Mouse (Mus musculus) testis, adult 2 months (tissue): Measurements from ENCODE around the gene Sptlc2. TPM values are rescaled to one million over a fixed set of nuclear protein-coding genes. Genes with fewer than 3 reads are reported as not detected.
A peak's percentile ranks its signal among the peaks of the same experiment; 100 is the strongest.

Experiments
- H3K27ac ChIP-seq: fragments of 200-500 bp; 2 replicates; pipeline ENCODE4 v1.5.1; 2012; ENCODE audit warnings: low read depth, low read length; ENCODE audit not compliant: control insufficient read depth, insufficient read depth
- H3K27me3 ChIP-seq: fragments of 200-500 bp; 2 replicates; pipeline ENCODE4 v1.6.1; 2012; ENCODE audit warnings: mild to moderate bottlenecking, low read length, moderate library complexity; ENCODE audit not compliant: control insufficient read depth, insufficient read depth
- H3K36me3 ChIP-seq: fragments of 200-500 bp; 2 replicates; pipeline ENCODE4 v1.6.1; 2012; ENCODE audit warnings: mild to moderate bottlenecking, low read length; ENCODE audit not compliant: control insufficient read depth, insufficient read depth
- H3K4me1 ChIP-seq: fragments of 200-500 bp; 2 replicates; pipeline ENCODE4 v1.6.1; 2012; ENCODE audit warnings: low read length; ENCODE audit not compliant: control insufficient read depth, insufficient read depth
- H3K4me3 ChIP-seq: fragments of 200-500 bp; 2 replicates; pipeline ENCODE4 v1.5.1; 2012; ENCODE audit warnings: low read depth, mild to moderate bottlenecking, low read length, moderate library complexity, mixed read lengths; ENCODE audit not compliant: control insufficient read depth
- CTCF ChIP-seq: fragments of 200-500 bp; IDR thresholded peaks from 2 replicates; pipeline ENCODE4 v1.5.1; 2012; ENCODE audit warnings: low read depth, mild to moderate bottlenecking, inconsistent platforms, low read length, moderate library complexity; ENCODE audit not compliant: control insufficient read depth, insufficient read depth, insufficient replicate concordance
- POLR2A ChIP-seq: fragments of 200-500 bp; IDR thresholded peaks from 2 replicates; pipeline ENCODE4 v1.6.1; 2012; ENCODE audit warnings: low read depth, mild to moderate bottlenecking, inconsistent platforms, low read length, moderate library complexity; ENCODE audit not compliant: control insufficient read depth
- polyA plus RNA-seq: library from polyadenylated mRNA; depleted of rRNA; stranded (reverse); fragments of >200 nt; gene quantifications from 2 replicates; pipeline ENCODE4 v1.2.3, GENCODE M21; 2012; rRNA removed

Gene Sptlc2
- polyA plus RNA-seq, 1 experiment, result 9.4 TPM

- H3K27ac ChIP-seq, result no peak overlapping the region
- peaks cover 6% of the 10 kb centered on the region for H3K36me3 ChIP-seq
- TF ChIP-seq POLR2A (no peak), CTCF (no peak)
- H3K4me1 ChIP-seq, result no peaks in the 10 kb centered on the region
- no peaks in the 10 kb centered on the region for H3K27me3 ChIP-seq
- H3K4me3 ChIP-seq, result no peak overlapping the region
Measured at GRCm38 (mm10) chr12:87274853-87275831, 113.0 kb downstream of the Sptlc2 start.

DNA sequence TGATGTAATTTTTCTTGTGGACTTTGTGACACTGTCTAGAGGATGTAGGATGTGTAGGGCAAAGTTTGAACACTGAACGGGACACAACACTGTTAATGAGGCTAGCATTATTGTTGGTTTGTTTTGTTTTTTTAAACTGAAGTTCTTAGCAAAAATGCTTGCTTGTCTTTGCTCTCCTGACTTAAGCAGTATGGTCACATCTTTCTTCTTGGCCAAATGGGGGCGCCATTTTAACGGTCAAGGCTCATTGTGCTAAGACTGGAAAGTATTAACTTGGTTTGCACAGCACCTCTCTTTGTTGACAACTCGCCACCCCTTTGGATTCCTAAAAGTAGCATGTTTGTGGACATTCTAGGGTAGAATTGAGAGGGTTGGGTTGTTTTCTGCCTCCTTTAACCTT, 120.5 kb downstream of the Sptlc2 start:
- no peak for TF ChIP-seq POLR2A
- H3K36me3 ChIP-seq, result peaks cover 4% of the 10 kb centered on the region
- no peak overlapping the region; the same call in 1 of the 2 replicates for H3K4me3 ChIP-seq
- peaks cover 5% of the 10 kb centered on the region for H3K4me1 ChIP-seq
- H3K27me3 ChIP-seq, result no peaks in the 10 kb centered on the region
- H3K27ac ChIP-seq, result no peak overlapping the region

DNA sequence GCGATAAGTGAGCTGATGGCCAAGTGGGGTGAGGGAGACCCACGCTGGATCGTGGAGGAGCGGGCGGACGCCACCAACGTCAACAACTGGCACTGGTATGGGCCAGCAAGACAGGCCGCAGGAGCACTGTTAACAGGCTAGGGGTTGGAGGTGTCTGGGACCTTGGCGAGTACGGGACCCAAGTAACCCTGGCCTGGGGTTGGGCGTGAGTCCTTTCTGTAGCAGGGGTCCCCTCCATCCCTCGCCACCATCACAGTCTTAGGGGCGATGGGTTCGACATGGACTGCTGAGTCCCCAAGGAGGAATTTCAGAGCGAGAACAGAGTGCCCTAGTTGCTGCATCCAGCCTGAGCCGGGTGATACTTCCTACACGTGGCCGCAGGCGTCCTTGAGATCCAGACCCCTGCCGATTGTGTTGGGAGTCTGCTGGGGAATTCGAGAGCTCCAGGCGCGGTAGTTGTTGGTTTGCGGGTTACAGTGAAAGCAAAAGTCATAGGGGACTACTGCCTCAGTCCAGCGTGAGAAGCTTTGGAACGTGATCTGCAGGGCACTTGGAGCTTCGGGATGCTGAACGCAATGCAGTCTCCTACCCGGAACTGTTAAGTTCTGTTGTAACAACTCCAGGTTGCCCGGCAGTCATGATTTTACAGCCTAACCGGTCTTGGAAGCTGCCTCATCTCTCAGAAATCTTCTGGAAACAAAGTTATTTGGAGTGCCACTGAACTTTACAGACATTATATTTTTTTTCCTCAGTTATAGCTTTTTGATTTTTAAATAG, 121.1 kb downstream of the Sptlc2 start:
- H3K27me3 ChIP-seq, result no peaks in the 10 kb centered on the region
- H3K4me1 ChIP-seq, result peaks cover 5% of the 10 kb centered on the region
- peak overlapping the region; percentile 98 for H3K27ac ChIP-seq
- TF ChIP-seq POLR2A (no peak), CTCF (no peak)
- peaks cover 2% of the 10 kb centered on the region for H3K36me3 ChIP-seq
- peak overlapping the region; percentile 100 for H3K4me3 ChIP-seq

GRCm38 (mm10) chr12:87266108-87266826, 121.9 kb downstream of the Sptlc2 start, which contains the start of the genes Vipas39 and Ahsa1:
Gene Vipas39 (minus strand): TSS chr12:87266256.
Gene Ahsa1 (plus strand): TSS chr12:87266479.
- no peaks in the 10 kb centered on the region for H3K27me3 ChIP-seq
- peaks cover 2% of the 10 kb centered on the region for H3K36me3 ChIP-seq
- TF ChIP-seq CTCF, result no peak
- peak; percentile 91 for TF ChIP-seq POLR2A
- peak within 1 kb of the TSS; percentile 100 for H3K4me3 ChIP-seq
- peaks cover 5% of the 10 kb centered on the region for H3K4me1 ChIP-seq
- H3K27ac ChIP-seq, result peak within 1 kb of the TSS; percentile 98

- H3K27ac ChIP-seq, result peak overlapping the region; percentile 98
- H3K27me3 ChIP-seq, result no peaks in the 10 kb centered on the region
- peaks cover 3% of the 10 kb centered on the region for H3K36me3 ChIP-seq
- H3K4me3 ChIP-seq, result peak overlapping the region; percentile 100
- peaks cover 5% of the 10 kb centered on the region for H3K4me1 ChIP-seq
- TF ChIP-seq POLR2A, result no peak
Measured at GRCm38 (mm10) chr12:87265444-87265843, 122.7 kb downstream of the Sptlc2 start.

DNA sequence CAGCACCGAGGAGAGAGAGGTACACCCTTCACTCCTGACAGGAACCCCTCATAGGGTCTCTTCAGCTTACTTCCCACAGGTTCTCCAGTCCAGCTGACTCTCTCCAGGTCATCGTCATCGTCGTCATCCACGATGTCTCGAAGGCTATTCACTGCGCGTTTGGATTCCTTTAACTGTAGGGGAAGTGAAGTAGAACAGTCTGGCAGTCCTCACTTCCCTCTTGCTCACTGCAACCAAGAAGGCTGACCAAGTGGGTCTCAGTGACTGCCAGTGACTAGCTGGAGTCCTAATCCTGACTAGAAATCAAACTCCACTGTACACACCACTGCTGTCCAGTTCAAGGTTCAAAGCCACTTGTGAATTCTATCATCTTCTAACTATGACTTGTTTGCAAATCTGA, 127.6 kb downstream of the Sptlc2 start:
- H3K4me1 ChIP-seq, result no peaks in the 10 kb centered on the region
- TF ChIP-seq POLR2A, result no peak
- no peak overlapping the region for H3K27ac ChIP-seq
- no peaks in the 10 kb centered on the region for H3K27me3 ChIP-seq
- peaks cover 6% of the 10 kb centered on the region for H3K36me3 ChIP-seq
- no peak overlapping the region for H3K4me3 ChIP-seq

DNA sequence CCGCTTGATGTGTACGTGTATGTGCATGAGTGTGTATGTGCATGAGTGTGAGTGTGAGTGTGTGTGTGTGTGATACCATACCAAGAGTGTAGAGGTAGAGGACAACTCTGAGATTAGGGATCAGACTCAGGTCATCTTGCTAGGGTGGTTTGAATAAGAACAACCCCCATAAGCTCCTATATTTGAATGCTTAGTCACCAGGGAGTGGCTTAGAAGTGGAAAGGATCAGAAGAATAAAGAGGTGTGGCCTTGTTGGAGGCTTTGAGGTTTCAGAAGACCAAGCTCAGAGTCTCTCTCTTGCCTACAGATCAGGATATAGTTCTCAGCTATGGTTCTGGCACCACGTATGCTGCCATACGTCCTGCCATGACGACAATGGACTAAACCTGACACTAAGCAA, 131.5 kb downstream of the Sptlc2 start:
- H3K27ac ChIP-seq, result no peak overlapping the region
- no peaks in the 10 kb centered on the region for H3K4me1 ChIP-seq
- H3K36me3 ChIP-seq, result peaks cover 6% of the 10 kb centered on the region
- H3K4me3 ChIP-seq, result no peak overlapping the region
- H3K27me3 ChIP-seq, result no peaks in the 10 kb centered on the region
- no peak for TF ChIP-seq POLR2A
- no peak for TF ChIP-seq CTCF

Other genes starting within 250 kb of the Sptlc2 start
- gene Gstz1, start 241.2 kb downstream of the Sptlc2 start, polyA plus RNA-seq, result 76.4 and 81.4 TPM in 2 replicates
- gene Pomt2, start 240.4 kb downstream of the Sptlc2 start, polyA plus RNA-seq, result 66.1 and 69.6 TPM in 2 replicates
- gene Samd15, start 188.6 kb downstream of the Sptlc2 start, polyA plus RNA-seq, result 20.3 and 27.1 TPM in 2 replicates
- gene Tmed8, start 187.9 kb downstream of the Sptlc2 start, polyA plus RNA-seq, result 2.9 and 3.3 TPM in 2 replicates
- 68.5 and 75.4 TPM in 2 replicates for gene Noxred1, start 149.6 kb downstream of the Sptlc2 start, polyA plus RNA-seq
- 19.8 and 22.1 TPM in 2 replicates for gene Vipas39, start 122.1 kb downstream of the Sptlc2 start, polyA plus RNA-seq
- 47.8 and 50.4 TPM in 2 replicates for gene Ahsa1, start 121.9 kb downstream of the Sptlc2 start, polyA plus RNA-seq
- gene Ism2, start 88.7 kb downstream of the Sptlc2 start, polyA plus RNA-seq, result 0.19 and 0.23 TPM in 2 replicates
- 38.2 and 41.0 TPM in 2 replicates for gene Slirp, start 55.5 kb upstream of the Sptlc2 start, polyA plus RNA-seq
- gene Alkbh1, start 55.7 kb upstream of the Sptlc2 start, polyA plus RNA-seq, result 12.8 and 15.0 TPM in 2 replicates
- gene Snw1, start 83.9 kb upstream of the Sptlc2 start, polyA plus RNA-seq, result 15.9 and 16.4 TPM in 2 replicates
- gene Gm5788, start 106.4 kb upstream of the Sptlc2 start, polyA plus RNA-seq, result not detected in 2 replicates
- gene Gm8300, start 126.0 kb upstream of the Sptlc2 start, polyA plus RNA-seq, result not detected in 2 replicates
- gene Oog1, start 214.3 kb upstream of the Sptlc2 start, polyA plus RNA-seq, result 0.15 and 0.18 TPM in 2 replicates
- gene Gm4027, start 230.5 kb upstream of the Sptlc2 start, polyA plus RNA-seq, result 1.7 and 2.0 TPM in 2 replicates